Mouse (Mus musculus) common myeloid progenitor, adult 5-6 weeks (primary cell): Measurements from ENCODE around the gene Dguok. TPM values are rescaled to one million over a fixed set of nuclear protein-coding genes. Genes with fewer than 3 reads are reported as not detected.

Experiments
- ATAC-seq: replicated peaks from 2 replicates; pipeline ENCODE4 v1.8.0; 2016; ENCODE audit warnings: low read depth, mild to moderate bottlenecking, moderate TSS enrichment, inconsistent platforms; ENCODE audit not compliant: poor library complexity, severe bottlenecking
- total RNA-seq: library from RNA; stranded (forward); fragments of 200-1000, 187-1606 nt; gene quantifications from 2 replicates; pipeline ENCODE4 v1.2.3, GENCODE M21; 2017

Gene Dguok
- 34.3 and 38.0 TPM in 2 replicates for total RNA-seq

- ATAC-seq = peak; percentile 89
Measured at GRCm38 (mm10) chr6:83506258-83507167, at the start of gene Dguok. Gene Dguok (minus strand): TSS chr6:83506969.

DNA sequence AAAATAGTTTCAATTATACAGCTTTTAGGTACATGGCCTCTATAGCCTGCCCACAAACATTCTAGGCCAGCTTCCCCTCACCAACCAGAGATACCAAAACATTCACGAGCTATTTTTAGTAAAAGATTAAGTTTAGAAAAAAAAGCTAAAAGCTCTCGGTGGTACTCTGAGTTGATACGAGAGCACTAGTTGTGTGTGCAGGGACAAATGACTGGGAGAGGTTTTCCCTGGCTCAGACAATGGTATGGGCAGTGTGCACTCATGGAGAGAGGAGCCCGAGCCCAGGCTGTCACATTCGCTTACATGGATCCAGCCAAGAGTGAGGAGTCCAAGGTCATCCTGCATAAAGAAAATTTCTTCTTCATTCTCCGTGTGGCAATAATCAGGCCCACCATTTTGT is 49.2 kb upstream of the Dguok start:
- no peak for ATAC-seq

DNA sequence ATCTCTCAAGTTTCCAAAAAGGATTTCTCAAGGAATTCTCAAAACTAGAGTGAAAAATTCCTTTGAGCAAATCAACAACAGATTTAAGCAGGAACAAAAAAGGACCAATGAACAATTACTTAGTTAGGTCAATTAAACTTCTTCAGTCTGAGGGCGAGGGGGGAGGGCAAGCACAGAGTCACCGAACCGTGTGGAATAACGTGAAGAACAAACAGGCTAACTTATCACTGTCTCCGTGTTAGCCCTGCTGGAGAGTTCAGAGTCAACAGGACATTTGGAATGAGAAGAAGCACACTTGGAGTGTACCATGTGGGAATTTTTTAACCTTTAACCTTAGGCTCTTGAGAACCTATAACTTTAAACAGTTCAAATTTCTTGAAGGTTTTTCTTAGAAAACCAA is 41.6 kb upstream of the Dguok start:
- no peak for ATAC-seq

DNA sequence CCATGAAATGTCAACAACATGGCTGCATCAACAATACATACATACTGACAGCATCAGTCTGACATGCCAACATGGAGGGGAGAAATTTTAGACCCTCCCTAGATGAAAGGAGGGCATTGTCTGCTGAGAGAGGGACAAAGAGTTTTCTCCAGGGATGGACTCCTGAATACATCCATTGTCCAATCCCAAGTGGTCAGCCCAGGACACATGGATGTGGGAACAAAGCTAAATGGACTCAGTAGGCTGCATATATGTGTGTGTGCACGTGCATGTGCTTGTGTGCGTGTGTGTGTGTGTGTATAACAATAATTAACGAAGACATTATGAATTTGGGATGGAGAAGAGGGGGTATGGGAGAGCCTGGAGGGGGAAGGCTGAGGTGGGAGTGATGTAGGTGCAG is 39.0 kb upstream of the Dguok start:
- ATAC-seq = no peak

- ATAC-seq = no peak
Measured at GRCm38 (mm10) chr6:83541756-83542456, 35.1 kb upstream of the Dguok start.

- ATAC-seq = no peak
Measured at GRCm38 (mm10) chr6:83540017-83540416, 33.2 kb upstream of the Dguok start.

DNA sequence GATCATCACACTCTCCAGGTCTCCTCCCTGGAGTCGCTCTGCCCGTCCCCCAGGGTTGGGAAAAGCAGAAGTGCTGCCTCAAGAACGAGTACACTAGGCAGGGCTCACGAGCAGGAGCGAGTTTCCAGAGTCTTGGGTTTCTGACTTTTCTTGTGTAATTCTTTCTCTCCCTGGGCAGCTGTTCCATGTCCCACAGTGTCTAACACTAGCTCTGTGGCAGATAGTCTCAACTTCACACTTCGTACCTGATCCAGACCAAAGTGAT is 30.0 kb upstream of the Dguok start:
- peak; percentile 56; the same call in 1 of the 2 replicates for ATAC-seq

DNA sequence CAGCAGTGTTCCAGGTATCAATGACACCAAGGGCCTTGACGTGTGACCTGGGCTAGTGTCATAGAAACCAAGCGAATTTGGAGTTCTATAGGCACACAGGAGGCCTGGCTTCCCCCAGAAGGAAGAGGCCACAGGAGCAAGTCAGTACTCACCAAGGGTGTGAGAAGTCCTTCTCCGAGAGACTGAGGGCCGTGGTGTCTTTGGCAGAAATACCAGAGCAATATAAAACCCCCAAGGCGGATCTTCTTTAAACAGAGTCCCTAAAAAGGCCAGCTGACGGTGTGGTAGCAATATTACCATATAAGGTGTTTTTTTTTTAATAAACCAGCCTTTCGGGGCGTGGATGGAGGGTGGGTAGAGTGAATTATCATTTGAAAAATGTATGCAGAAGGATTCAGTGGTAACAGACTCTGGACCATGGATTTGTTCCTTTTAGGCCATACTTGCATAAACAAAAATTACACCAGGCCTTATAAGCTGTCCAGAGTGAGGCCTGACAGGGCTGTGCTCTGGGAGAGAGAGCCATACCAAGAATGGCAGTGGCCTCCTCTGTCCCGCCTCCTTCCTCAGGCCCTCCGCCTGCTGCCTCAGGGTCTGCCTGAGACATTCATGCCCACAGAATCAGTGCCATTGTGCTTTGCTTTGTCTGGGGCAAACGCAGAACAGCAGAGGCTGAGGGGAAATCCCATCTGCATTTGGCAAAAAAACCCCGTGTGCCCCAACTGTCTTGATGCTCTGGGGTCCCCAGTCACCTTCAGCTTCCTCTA is 29.4 kb upstream of the Dguok start, which contains the start of gene Actg2:
Gene Actg2 (minus strand): TSS at position 238 of the 767 bp plus-strand sequence.
- no peak for ATAC-seq

DNA sequence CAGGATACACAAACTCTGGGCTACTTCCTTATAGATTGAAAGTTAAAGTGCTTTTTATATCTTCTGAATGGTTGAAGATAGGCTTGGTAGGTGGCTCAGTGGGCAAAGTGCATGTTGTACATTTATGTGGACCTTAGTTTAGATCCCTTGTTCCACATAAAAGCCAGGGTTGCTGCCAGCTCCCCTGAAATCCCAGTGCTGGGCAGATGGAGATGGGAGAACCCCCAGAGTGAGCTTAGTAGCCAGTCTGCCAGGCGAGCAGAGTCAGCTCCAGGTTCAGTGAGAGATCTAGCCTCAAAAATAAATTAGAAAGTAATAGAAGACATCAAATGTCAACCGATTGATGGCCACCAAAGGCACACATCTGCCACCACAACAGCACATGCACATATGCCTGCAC is 25.8 kb upstream of the Dguok start:
- no peak for ATAC-seq

GRCm38 (mm10) chr6:83523194-83523593 is 16.4 kb upstream of the Dguok start:
- no peak for ATAC-seq

DNA sequence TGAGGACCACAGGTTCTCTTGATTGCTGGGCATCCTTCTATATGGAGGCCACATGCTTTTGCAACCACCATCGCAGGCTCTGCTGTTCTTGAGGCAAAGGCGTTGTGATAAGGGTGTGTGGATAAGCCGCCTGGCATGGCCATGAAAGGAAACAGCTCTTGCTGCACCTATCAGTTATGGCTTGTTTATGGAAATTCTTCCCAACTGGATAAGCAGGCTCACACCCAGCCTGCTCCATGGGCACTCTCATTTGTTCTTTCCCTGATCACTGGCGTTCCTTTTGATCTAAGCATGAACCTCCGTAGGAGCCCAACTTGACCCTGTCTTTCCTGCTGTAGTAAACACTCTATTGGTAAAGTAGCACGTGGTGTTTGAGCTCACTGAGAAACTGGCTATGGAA is 15.0 kb upstream of the Dguok start:
- ATAC-seq = no peak

GRCm38 (mm10) chr6:83518637-83519036 is 11.9 kb upstream of the Dguok start:
- 0 out of 2 replicates have a peak, but pooled peaks have one; percentile 45 for ATAC-seq

DNA sequence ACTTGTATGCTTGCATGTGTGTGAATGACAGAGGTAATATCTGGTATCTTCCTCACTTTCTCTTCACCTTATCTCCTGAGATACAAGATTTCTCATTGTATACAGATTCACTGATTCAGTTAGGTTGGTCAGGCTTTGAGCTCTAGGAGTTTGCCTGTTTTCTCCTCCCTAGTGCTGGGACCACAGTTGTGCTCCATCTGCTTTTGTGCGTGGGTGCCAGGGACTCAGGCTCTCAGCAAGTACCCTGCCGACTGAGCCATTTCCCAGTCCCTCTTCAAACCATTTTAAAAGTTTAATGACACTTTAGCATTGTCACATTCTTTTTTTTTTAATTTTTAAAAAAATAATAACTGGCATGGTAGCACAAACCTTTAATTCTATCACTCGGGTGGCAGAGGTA is 8.4 kb upstream of the Dguok start:
- no peak for ATAC-seq

DNA sequence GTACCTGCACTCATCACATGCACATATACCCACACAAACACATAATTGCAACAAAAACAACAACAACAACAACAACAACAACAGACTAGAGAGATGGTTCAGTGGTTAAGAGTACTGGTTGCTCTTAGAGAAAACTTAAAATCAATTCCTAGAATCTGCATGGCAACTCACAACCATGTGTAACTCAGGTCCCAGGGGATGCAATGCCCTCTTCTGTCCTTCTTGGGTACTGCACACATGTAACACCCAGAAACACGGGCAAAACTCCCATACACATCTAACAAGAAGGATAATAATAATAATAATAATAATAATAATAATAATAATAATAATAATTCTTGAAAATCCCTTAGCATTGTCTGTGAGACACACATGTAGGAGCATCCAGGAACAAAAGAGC is 5.7 kb upstream of the Dguok start:
- peak; percentile 97 for ATAC-seq

- ATAC-seq = no peak
Measured at GRCm38 (mm10) chr6:83510210-83510609, 3.4 kb upstream of the Dguok start.

GRCm38 (mm10) chr6:83509442-83509841 is 2.7 kb upstream of the Dguok start:
- ATAC-seq = no peak

GRCm38 (mm10) chr6:83507168-83507546 is 388 bp upstream of the Dguok start:
- ATAC-seq = peak; percentile 17; the same call in 1 of the 2 replicates

DNA sequence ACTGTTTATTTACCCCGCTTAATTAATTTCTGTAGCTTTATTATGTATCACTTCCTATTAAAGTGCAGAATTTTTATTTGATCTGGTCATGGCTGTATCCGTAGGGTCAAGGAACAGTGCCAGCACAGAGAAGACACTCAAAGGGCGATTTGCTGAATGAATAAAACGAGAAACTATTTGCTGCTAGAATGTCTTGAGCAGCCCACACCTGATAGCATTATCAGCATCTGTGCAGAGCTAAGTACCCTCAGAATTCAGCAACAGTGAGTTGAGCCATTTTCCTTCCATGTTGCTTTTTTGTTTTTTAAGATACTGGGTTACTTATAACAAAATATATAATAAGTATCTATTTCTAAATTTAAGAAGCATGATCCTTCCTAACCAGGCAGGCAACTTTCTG is 1.2 kb downstream of the Dguok start:
- no peak for ATAC-seq

DNA sequence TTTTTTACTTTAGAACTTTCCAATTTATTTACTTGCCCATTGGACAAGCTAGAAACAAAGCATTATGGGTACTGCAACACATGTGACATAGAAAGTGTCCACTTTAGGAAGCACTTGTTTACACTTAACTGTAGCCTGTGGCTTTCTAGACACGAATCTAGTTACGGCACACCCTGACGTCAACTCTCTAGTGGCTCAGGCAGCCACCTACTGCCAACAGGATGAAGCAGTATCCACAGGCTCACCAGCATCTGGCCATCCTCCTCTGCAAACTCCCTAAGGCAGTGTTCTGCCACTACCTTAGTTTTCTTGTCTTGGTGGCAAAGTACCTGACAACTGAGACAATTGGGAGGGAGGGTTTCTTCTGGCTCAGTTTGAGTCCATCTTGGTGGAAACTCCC is 3.4 kb downstream of the Dguok start:
- ATAC-seq = no peak

- peak; percentile 55 for ATAC-seq
Measured at GRCm38 (mm10) chr6:83502656-83503055, 4.1 kb downstream of the Dguok start.
